Mouse (Mus musculus): Measurements from ENCODE around the gene Cd3g.

The Cd3g gene

GRCm38 (mm10) chr9:44980242-44980641 is at the start of gene Cd3g:
Gene Cd3g, minus strand, starts transcription at chr9:44980431.
- DNase-seq (ENCODE audit: low spot score in 2 of 2), result no peak

- DNase-seq (ENCODE audit: low spot score in 2 of 2), result no peak
These were observed 47.1 kb upstream of the Cd3g start for GRCm38 (mm10) chr9:45027376-45027775.

- no peak for DNase-seq (ENCODE audit: low spot score in 2 of 2)
These were observed 44.0 kb upstream of the Cd3g start for GRCm38 (mm10) chr9:45024187-45024586.

GRCm38 (mm10) chr9:45023638-45024037 is 43.4 kb upstream of the Cd3g start:
- no peak for DNase-seq (ENCODE audit: low spot score in 2 of 2)

GRCm38 (mm10) chr9:45022800-45023199 is 42.6 kb upstream of the Cd3g start:
- DNase-seq (ENCODE audit: low spot score in 2 of 2), result peak; percentile 49 to 71

GRCm38 (mm10) chr9:45018031-45018430 is 37.8 kb upstream of the Cd3g start:
- peak; percentile 13 to 45 for DNase-seq (ENCODE audit: low spot score in 2 of 2)

GRCm38 (mm10) chr9:45015841-45016240 is 35.6 kb upstream of the Cd3g start:
- DNase-seq (ENCODE audit: low spot score in 2 of 2), result no peak

GRCm38 (mm10) chr9:45014879-45015278 is 34.6 kb upstream of the Cd3g start:
- DNase-seq (ENCODE audit: low spot score in 2 of 2), result no peak

GRCm38 (mm10) chr9:45011291-45011690 is 31.1 kb upstream of the Cd3g start:
- DNase-seq (ENCODE audit: low spot score in 2 of 2), result no peak

GRCm38 (mm10) chr9:45010461-45010860 is 30.2 kb upstream of the Cd3g start:
- DNase-seq (ENCODE audit: low spot score in 2 of 2), result no peak

GRCm38 (mm10) chr9:45009180-45010078 is 29.2 kb upstream of the Cd3g start, which contains the start of gene Cd3e:
Gene Cd3e, minus strand, starts transcription at chr9:45009627.
- no peak for DNase-seq (ENCODE audit: low spot score in 2 of 2)

GRCm38 (mm10) chr9:45008342-45008741 is 28.1 kb upstream of the Cd3g start:
- no peak for DNase-seq (ENCODE audit: low spot score in 2 of 2)

- DNase-seq (ENCODE audit: low spot score in 2 of 2), result no peak
These were observed 27.2 kb upstream of the Cd3g start for GRCm38 (mm10) chr9:45007404-45007803.

- DNase-seq (ENCODE audit: low spot score in 2 of 2), result no peak
These were observed 20.0 kb upstream of the Cd3g start for GRCm38 (mm10) chr9:45000249-45000648.

GRCm38 (mm10) chr9:44999776-45000175 is 19.5 kb upstream of the Cd3g start:
- DNase-seq (ENCODE audit: low spot score in 2 of 2), result no peak

GRCm38 (mm10) chr9:44999171-44999570 is 18.9 kb upstream of the Cd3g start:
- peak; percentile 1 to 10 for DNase-seq (ENCODE audit: low spot score in 2 of 2)

GRCm38 (mm10) chr9:44998138-44998537 is 17.9 kb upstream of the Cd3g start:
- DNase-seq (ENCODE audit: low spot score in 2 of 2), result no peak

GRCm38 (mm10) chr9:44996590-44996989 is 16.4 kb upstream of the Cd3g start:
- DNase-seq (ENCODE audit: low spot score in 2 of 2), result no peak

GRCm38 (mm10) chr9:44994962-44995361 is 14.7 kb upstream of the Cd3g start:
- DNase-seq (ENCODE audit: low spot score in 2 of 2), result no peak

- no peak for DNase-seq (ENCODE audit: low spot score in 2 of 2)
These were observed 13.0 kb upstream of the Cd3g start for GRCm38 (mm10) chr9:44993268-44993667.

GRCm38 (mm10) chr9:44992271-44992670 is 12.0 kb upstream of the Cd3g start:
- no peak for DNase-seq (ENCODE audit: low spot score in 2 of 2)

GRCm38 (mm10) chr9:44991821-44992220 is 11.6 kb upstream of the Cd3g start:
- no peak for DNase-seq (ENCODE audit: low spot score in 2 of 2)

GRCm38 (mm10) chr9:44986976-44987375 is 6.7 kb upstream of the Cd3g start:
- DNase-seq (ENCODE audit: low spot score in 2 of 2), result no peak
